Mouse (Mus musculus): ENCODE results near the gene Pkp4.

The Pkp4 gene

GRCm38 (mm10) chr2:59184107-59185064, 23.7 kb downstream of the Pkp4 start:
- DNase-seq (ENCODE audit: low spot score), result no peak

- DNase-seq (ENCODE audit: low spot score), result no peak
Measured at GRCm38 (mm10) chr2:59186122-59186521, 25.5 kb downstream of the Pkp4 start.

- no peak for DNase-seq (ENCODE audit: low spot score)
Measured at GRCm38 (mm10) chr2:59186966-59187365, 26.3 kb downstream of the Pkp4 start.

DNA sequence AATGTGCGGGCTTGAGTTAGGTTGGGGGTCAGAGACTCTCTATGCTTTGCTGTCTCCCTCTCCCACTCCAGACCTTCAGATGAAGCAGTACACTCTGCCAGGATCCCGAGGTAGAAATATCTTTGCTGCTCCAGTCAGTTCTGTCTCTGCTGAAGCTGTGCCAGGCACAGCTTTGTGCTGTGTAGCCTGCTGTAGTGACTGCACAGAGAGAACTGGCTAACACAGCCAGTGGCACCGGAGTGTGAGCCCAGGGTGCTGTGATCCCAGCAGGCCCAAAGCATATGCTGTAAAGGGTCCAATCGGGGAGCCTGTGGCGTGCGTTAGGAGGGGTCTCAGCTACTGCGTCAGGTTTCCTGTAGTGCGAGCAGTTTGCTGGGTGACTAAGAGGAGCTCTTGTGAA, 27.7 kb downstream of the Pkp4 start:
- no peak for DNase-seq (ENCODE audit: low spot score)

- DNase-seq (ENCODE audit: low spot score), result no peak
Measured at GRCm38 (mm10) chr2:59189661-59190185, 29.1 kb downstream of the Pkp4 start.

GRCm38 (mm10) chr2:59190186-59190585, 29.5 kb downstream of the Pkp4 start:
- DNase-seq (ENCODE audit: low spot score), result no peak

- DNase-seq (ENCODE audit: low spot score), result no peak
Measured at GRCm38 (mm10) chr2:59191466-59191865, 30.8 kb downstream of the Pkp4 start.

DNA sequence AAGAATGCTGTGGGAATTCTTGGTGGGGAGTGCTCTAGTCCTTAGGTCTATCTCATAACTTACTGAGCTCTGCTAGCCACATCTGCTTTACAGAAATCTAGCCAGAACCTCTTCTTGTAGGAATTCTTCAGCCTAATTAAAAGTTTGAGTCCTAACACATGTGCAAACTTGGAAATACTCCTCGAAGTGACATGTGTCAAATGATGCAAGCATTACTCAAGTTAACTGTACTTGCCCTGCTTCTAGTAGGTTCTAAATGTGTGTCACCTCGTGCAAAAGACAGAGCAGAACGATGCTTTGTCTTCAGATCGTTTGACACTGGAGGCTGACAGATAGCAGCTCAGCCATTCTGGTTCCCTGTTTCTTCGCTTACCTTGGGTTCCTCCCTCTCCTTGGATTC, 32.5 kb downstream of the Pkp4 start:
- no peak for DNase-seq (ENCODE audit: low spot score)

GRCm38 (mm10) chr2:59197156-59197555, 36.5 kb downstream of the Pkp4 start:
- DNase-seq (ENCODE audit: low spot score), result no peak

DNA sequence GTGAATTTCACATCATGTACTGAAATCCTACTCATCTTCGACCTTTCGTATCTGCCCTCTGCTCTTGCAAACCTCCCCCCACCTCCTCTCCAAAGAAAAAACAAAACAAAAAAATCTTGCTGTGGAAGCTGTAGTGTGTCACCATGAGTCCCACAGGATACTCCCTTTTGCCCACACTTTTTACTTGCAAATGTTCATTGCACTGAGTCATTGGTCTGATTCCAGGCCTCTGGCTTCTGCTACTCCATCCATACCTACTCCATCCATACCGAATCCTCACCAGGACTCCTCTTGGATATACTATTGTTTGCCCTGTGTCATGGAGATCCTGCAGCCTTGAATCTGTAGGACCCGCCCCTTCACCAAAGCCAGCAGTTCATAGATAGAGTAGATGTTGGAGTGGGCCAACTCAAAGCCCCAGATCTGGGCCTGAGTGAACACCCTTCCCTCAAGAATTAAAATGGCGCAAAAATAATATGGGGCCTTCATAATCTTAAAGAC, 38.9 kb downstream of the Pkp4 start:
- DNase-seq (ENCODE audit: low spot score), result no peak

DNA sequence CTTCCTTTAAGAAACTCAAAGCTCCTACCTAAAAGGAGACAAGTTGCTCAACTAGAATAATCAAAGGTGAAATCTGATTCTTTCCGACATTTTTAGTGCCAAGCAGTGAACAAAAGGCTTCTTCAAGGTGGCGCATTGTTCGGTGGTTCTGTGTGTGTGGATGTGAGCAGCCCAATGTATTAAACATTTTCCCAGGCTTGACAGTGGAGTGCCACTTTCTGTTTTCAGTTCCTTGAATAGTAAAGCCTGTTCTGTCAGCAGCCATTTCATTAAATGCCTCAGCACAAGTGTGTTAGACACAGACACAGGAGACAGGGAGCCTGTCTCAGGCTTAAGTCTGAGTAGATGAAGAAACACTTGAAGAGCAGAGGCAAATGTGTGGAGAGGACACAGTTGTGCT, 39.9 kb downstream of the Pkp4 start:
- DNase-seq (ENCODE audit: low spot score), result no peak

DNA sequence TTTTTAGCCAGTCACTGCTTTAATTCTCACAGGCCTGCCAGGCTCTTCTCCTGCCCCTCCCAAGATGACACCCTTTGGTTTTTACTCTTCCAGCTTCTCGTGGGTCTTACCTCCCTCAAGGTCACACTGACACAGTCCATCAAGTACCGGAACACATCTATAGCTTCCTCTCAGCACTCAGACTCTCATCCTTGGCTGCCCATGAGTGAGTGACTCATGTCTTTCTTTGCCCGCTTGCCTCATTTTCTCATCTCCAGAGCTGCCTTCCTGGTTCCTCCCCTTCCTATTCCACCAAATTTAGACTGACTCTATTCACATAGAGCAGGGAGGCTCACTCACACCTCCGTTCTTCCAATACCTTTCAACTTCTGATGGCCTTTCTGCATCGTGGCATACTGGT, 42.3 kb downstream of the Pkp4 start:
- no peak for DNase-seq (ENCODE audit: low spot score)

- DNase-seq (ENCODE audit: low spot score), result no peak
Measured at GRCm38 (mm10) chr2:59203627-59204425, 43.2 kb downstream of the Pkp4 start.

GRCm38 (mm10) chr2:59205092-59205491, 44.4 kb downstream of the Pkp4 start:
- no peak for DNase-seq (ENCODE audit: low spot score)

GRCm38 (mm10) chr2:59206190-59206589, 45.5 kb downstream of the Pkp4 start:
- DNase-seq (ENCODE audit: low spot score), result no peak

DNA sequence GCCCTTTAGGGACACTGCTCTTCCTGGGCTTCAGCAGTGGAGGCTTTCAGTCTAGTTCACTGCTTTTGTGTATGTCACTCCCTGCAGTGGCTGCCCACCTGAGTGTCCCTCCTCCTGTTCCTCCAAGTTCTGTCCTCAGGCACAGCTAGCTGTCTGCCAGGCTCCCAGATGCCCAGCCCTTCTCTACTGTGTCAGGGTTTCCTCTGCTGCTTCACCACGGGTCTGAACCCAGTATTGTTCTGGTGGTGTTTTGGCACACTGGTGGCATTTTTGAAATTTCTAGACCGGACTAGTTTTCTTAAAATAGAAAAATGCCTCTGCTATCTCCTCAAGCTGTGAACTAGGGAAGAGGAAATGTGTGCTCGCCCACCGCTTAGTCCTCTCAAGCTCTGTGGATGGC, 46.6 kb downstream of the Pkp4 start:
- DNase-seq (ENCODE audit: low spot score), result no peak

DNA sequence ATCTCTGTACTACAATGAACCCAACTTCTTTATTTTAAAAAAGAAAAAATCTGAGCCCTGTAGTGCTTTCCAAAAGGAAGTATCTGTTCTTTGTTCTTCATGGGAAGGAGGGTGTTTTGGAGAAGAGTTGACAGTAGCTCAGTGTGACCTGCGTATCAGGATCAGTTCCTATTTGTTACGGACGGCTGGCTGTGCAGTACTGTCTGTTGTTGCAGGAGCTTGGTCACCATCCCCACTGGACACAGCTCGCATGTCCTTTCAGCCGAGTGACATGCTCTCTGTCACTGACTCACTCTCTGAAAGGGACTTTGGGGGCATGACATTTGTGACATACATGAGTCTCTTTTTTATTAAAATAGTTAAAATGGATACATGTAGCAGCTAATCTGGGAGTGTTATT, 47.1 kb downstream of the Pkp4 start:
- peak; percentile 70 for DNase-seq (ENCODE audit: low spot score)

GRCm38 (mm10) chr2:59208276-59208675, 47.6 kb downstream of the Pkp4 start:
- no peak for DNase-seq (ENCODE audit: low spot score)

GRCm38 (mm10) chr2:59211051-59211450, 50.4 kb downstream of the Pkp4 start:
- DNase-seq (ENCODE audit: low spot score), result no peak

- DNase-seq (ENCODE audit: low spot score), result no peak
Measured at GRCm38 (mm10) chr2:59212430-59212829, 51.8 kb downstream of the Pkp4 start.

- DNase-seq (ENCODE audit: low spot score), result no peak
Measured at GRCm38 (mm10) chr2:59212846-59213245, 52.2 kb downstream of the Pkp4 start.

GRCm38 (mm10) chr2:59217931-59218330, 57.3 kb downstream of the Pkp4 start:
- no peak for DNase-seq (ENCODE audit: low spot score)
